In genomic region chrX:142526953-142527352, GRCm38 (mm10) we compare ENCODE assay signal across 8 mouse cellular contexts.
DNase-seq lines count a peak whose midpoint lies in the region; ATAC-seq and TF ChIP-seq lines count a peak whose summit lies in the region.

No protein-coding gene starts in this region.

- H3K9me3 ChIP-seq in forebrain, embryonic 14.5 days (replicated peaks; ENCODE audit: control insufficient read depth, low read length): no peaks in the 10 kb centered on the region
- H3K9me3 ChIP-seq in forebrain, embryonic 12.5 days: no peaks in the 10 kb centered on the region
- no peaks in the 10 kb centered on the region for H3K9me3 ChIP-seq in liver, embryonic 14.5 days (ENCODE audit: control insufficient read depth, low read length)

- peak; percentile 29 for DNase-seq in forebrain, embryonic 14.5 days (ENCODE audit: low spot score)
- DNase-seq in left cerebral cortex, postnatal 14 days (ENCODE audit: low spot score in 2 of 2): peak; percentile 18 to 22
- no peak for DNase-seq in left cerebral cortex, adult 11 months (ENCODE audit: low spot score)
- peak; percentile 6 for DNase-seq in ZHBTc4 (ENCODE audit: low read depth, low spot score)
- DNase-seq in liver, embryonic 14.5 days (ENCODE audit: low read depth in 3 of 3, low spot score in 3 of 3): no peak
- no peak for DNase-seq in gastrocnemius, postnatal 10 days

- H3K27ac ChIP-seq in forebrain, embryonic 14.5 days (ENCODE audit: low read depth, low read length): no peak overlapping the region
- H3K27ac ChIP-seq in forebrain, embryonic 12.5 days: no peak overlapping the region
- no peak overlapping the region for H3K27ac ChIP-seq in liver, embryonic 14.5 days

- no peaks in the 10 kb centered on the region for H3K4me1 ChIP-seq in forebrain, embryonic 14.5 days (ENCODE audit: control insufficient read depth, insufficient read depth, low read length)
- no peaks in the 10 kb centered on the region for H3K4me1 ChIP-seq in forebrain, embryonic 12.5 days
- H3K4me1 ChIP-seq in liver, embryonic 14.5 days (replicated peaks; ENCODE audit: control insufficient read depth in 2 of 2, insufficient read depth in 2 of 2, low read length in 1 of 2): no peaks in the 10 kb centered on the region

- intact Hi-C loops in left cerebral cortex, postnatal 14 days (cut with DNase I): no loop called here

- H3K4me3 ChIP-seq in forebrain, embryonic 14.5 days (ENCODE audit: low read depth, low read length): no peak overlapping the region
- H3K4me3 ChIP-seq in forebrain, embryonic 12.5 days (replicated peaks): no peak overlapping the region
- H3K4me3 ChIP-seq in liver, embryonic 14.5 days (ENCODE audit: insufficient read depth in 1 of 2, low read depth in 2 of 2, low read length in 2 of 2): no peak overlapping the region

- TF ChIP-seq EP300 in liver, embryonic 14.5 days (IDR thresholded peaks at IDR 0.05; ENCODE audit: low read depth): no peak

- no peak overlapping the region for H3K4me2 ChIP-seq in forebrain, embryonic 14.5 days (ENCODE audit: low read length)
- no peak overlapping the region for H3K4me2 ChIP-seq in forebrain, embryonic 12.5 days
- H3K4me2 ChIP-seq in liver, embryonic 14.5 days (ENCODE audit: low read depth): no peak overlapping the region

- H3K36me3 ChIP-seq in forebrain, embryonic 14.5 days (ENCODE audit: control insufficient read depth, insufficient read depth, low read length): no peaks in the 10 kb centered on the region
- H3K36me3 ChIP-seq in forebrain, embryonic 12.5 days (replicated peaks): no peaks in the 10 kb centered on the region
- no peaks in the 10 kb centered on the region for H3K36me3 ChIP-seq in liver, embryonic 14.5 days (replicated peaks; ENCODE audit: control insufficient read depth, insufficient read depth, low read depth)

- WGBS in forebrain, embryonic 14.5 days: 30% methylated on average over 1 of the region's 1 CpGs
- WGBS in forebrain, embryonic 12.5 days: 17% methylated on average over 1 of the region's 1 CpGs
- WGBS in liver, embryonic 14.5 days (ENCODE audit: insufficient replicate concordance): 7% methylated on average over 1 of the region's 1 CpGs

- H3K27me3 ChIP-seq in forebrain, embryonic 14.5 days (replicated peaks; ENCODE audit: control insufficient read depth, insufficient read depth, low read length): no peaks in the 10 kb centered on the region
- H3K27me3 ChIP-seq in forebrain, embryonic 12.5 days: no peaks in the 10 kb centered on the region
- no peaks in the 10 kb centered on the region for H3K27me3 ChIP-seq in liver, embryonic 14.5 days (ENCODE audit: control insufficient read depth, insufficient read depth, low read length)

- TF ChIP-seq CTCF in liver, embryonic 14.5 days (IDR thresholded peaks at IDR 0.05; ENCODE audit: low read depth): peak; percentile 41; the same call in 1 of the 2 replicates

- no peak overlapping the region for H3K9ac ChIP-seq in forebrain, embryonic 14.5 days (ENCODE audit: low read length)
- no peak overlapping the region for H3K9ac ChIP-seq in forebrain, embryonic 12.5 days
- no peak overlapping the region for H3K9ac ChIP-seq in liver, embryonic 14.5 days (replicated peaks)

- no peak for ATAC-seq in forebrain, embryonic 14.5 days
- ATAC-seq in forebrain, embryonic 12.5 days (ENCODE audit: low FRiP score): no peak
- ATAC-seq in liver, embryonic 14.5 days (ENCODE audit: insufficient read depth): no peak
- no peak for ATAC-seq in megakaryocyte, adult 5-6 weeks (ENCODE audit: poor library complexity, severe bottlenecking)

Comparison
In these comparisons a context has a peak if more than half of its experiments do, and no peak if none do; other contexts are left out.
1. DNase-seq: peak in forebrain, embryonic 14.5 days (single experiment), left cerebral cortex, postnatal 14 days (2 of 2) and ZHBTc4 (single experiment); none in left cerebral cortex, adult 11 months (single experiment), liver, embryonic 14.5 days (0 of 3) and gastrocnemius, postnatal 10 days (single experiment).